Mouse (Mus musculus) lung, adult 2 months (tissue): ENCODE measurements around the gene Zfp986.
"Not testable (repeated sequence)": the region's sequence is repeated elsewhere in the genome, so short reads cannot be mapped to it uniquely, and the experiment has no call there.

Source experiments
- CTCF ChIP-seq: fragments of 200-500 bp; IDR thresholded peaks from 2 replicates; pipeline ENCODE4 v1.5.1; 2011; ENCODE audit warnings: mild to moderate bottlenecking, low read length, control low read depth; ENCODE audit not compliant: insufficient read depth
- POLR2A ChIP-seq: fragments of 200-500 bp; IDR thresholded peaks from 2 replicates; pipeline ENCODE4 v1.6.1; 2011; ENCODE audit warnings: low read depth, mild to moderate bottlenecking, control low read depth, low read length, borderline replicate concordance; ENCODE audit errors: extremely low read depth

GRCm38 (mm10) chr4:145848183-145848890 is 20.3 kb upstream of the Zfp986 start:
- not testable (repeated sequence) for TF ChIP-seq CTCF, POLR2A
